Mouse (Mus musculus) heart, postnatal 0 days (tissue): Measurements from ENCODE around the gene Macf1.

Source experiments
- CTCF ChIP-seq: IDR thresholded peaks from 2 replicates; pipeline ENCODE4 v1.5.1; 2016; ENCODE audit warnings: antibody characterized with exemption, control low read depth, low read depth
- EP300 ChIP-seq: IDR thresholded peaks from 2 replicates; pipeline ENCODE4 v1.6.1; 2016; ENCODE audit warnings: antibody characterized with exemption, low read depth

- TF ChIP-seq EP300 (no peak), CTCF (no peak)
These were observed 123.3 kb downstream of the Macf1 start for GRCm38 (mm10) chr4:123560896-123561295.
